Mouse (Mus musculus): Measurements from ENCODE around the gene Elk3. TPM values are rescaled to one million over a fixed set of nuclear protein-coding genes. Genes with fewer than 3 reads are reported as not detected.

The Elk3 gene
- polyA plus RNA-seq, 1 experiment from 2014 or later: 29.3 TPM

Other genes with a start within 250 kb of the Elk3 start
- gene Cfap54, start 229.5 kb downstream of the Elk3 start, polyA plus RNA-seq (2015; fragmentation: Nextera tagmentation; extraction: Ambion mirVana): 0.25 and 0.80 TPM in 2 replicates
- gene Cdk17, start 150.3 kb downstream of the Elk3 start, polyA plus RNA-seq (2015; fragmentation: Nextera tagmentation; extraction: Ambion mirVana): 14.9 and 16.7 TPM in 2 replicates
- 386 and 413 TPM in 2 replicates for gene Lta4h, start 142.3 kb upstream of the Elk3 start, polyA plus RNA-seq (2015; fragmentation: Nextera tagmentation; extraction: Ambion mirVana)
- 0.19 and 0.80 TPM in 2 replicates for gene Hal, start 177.6 kb upstream of the Elk3 start, polyA plus RNA-seq (2015; fragmentation: Nextera tagmentation; extraction: Ambion mirVana)
- gene Amdhd1, start 228.9 kb upstream of the Elk3 start, polyA plus RNA-seq (2015; fragmentation: Nextera tagmentation; extraction: Ambion mirVana): 0.19 and 0.25 TPM in 2 replicates
- 0.11 and 0.13 TPM in 2 replicates for gene Ccdc38, start 229.5 kb upstream of the Elk3 start, polyA plus RNA-seq (2015; fragmentation: Nextera tagmentation; extraction: Ambion mirVana)